Mouse (Mus musculus) brown adipose tissue, adult 24 weeks (tissue): ENCODE measurements at regions not wholly inside any gene's neighbourhood (a gene's known extent, or its start where the extent isn't known, plus 50 kb on each side); places are given as distances from the start of the nearest gene placed in this dataset.

ENCODE experiments used
- H3K27ac ChIP-seq: fragments of 200-500 bp; replicated peaks from 2 replicates; pipeline ENCODE4 v1.5.1; 2012; ENCODE audit warnings: low read depth, mild to moderate bottlenecking, low read length
- H3K4me1 ChIP-seq: fragments of 200-500 bp; 2 replicates; pipeline ENCODE4 v1.6.1; 2012; ENCODE audit warnings: low read length, mixed read lengths; ENCODE audit not compliant: control insufficient read depth, insufficient read depth, insufficient read length
- H3K4me3 ChIP-seq: fragments of 200-500 bp; 2 replicates; pipeline ENCODE4 v1.5.1; 2012; ENCODE audit warnings: low read depth, mild to moderate bottlenecking, low read length, moderate library complexity; ENCODE audit not compliant: insufficient read depth

- no peak overlapping the region for H3K27ac ChIP-seq
- no peak overlapping the region for H3K4me3 ChIP-seq
- 0 out of 2 replicates have a peak, but pooled peaks cover 2% of the 10 kb centered on the region for H3K4me1 ChIP-seq
These were observed 406.8 kb downstream of the Gja1 start for GRCm38 (mm10) chr10:56783941-56784340.

GRCm38 (mm10) chr10:56788081-56788480 lies 411.0 kb downstream of the Gja1 start:
- Histone ChIP-seq H3K4me3 (no peak overlapping the region), H3K4me1 (0 out of 2 replicates have a peak, but pooled peaks cover 2% of the 10 kb centered on the region), H3K27ac (no peak overlapping the region)

- no peak overlapping the region for H3K27ac ChIP-seq
- H3K4me1 ChIP-seq: 0 out of 2 replicates have a peak, but pooled peaks cover 2% of the 10 kb centered on the region
- H3K4me3 ChIP-seq: no peak overlapping the region
These were observed 415.9 kb downstream of the Gja1 start for GRCm38 (mm10) chr10:56793074-56793473.

- H3K4me3 ChIP-seq: no peak overlapping the region
- H3K4me1 ChIP-seq: no peaks in the 10 kb centered on the region
- no peak overlapping the region for H3K27ac ChIP-seq
These were observed 418.3 kb downstream of the Gja1 start for GRCm38 (mm10) chr10:56795396-56795795.

GRCm38 (mm10) chr10:56799307-56799706 lies 422.2 kb downstream of the Gja1 start:
- Histone ChIP-seq H3K4me3 (no peak overlapping the region), H3K4me1 (no peaks in the 10 kb centered on the region), H3K27ac (no peak overlapping the region)

GRCm38 (mm10) chr10:56799745-56800144 lies 422.6 kb downstream of the Gja1 start:
- H3K27ac ChIP-seq: no peak overlapping the region
- no peaks in the 10 kb centered on the region for H3K4me1 ChIP-seq
- H3K4me3 ChIP-seq: no peak overlapping the region

GRCm38 (mm10) chr10:56809006-56809405 lies 431.9 kb downstream of the Gja1 start:
- no peak overlapping the region for H3K27ac ChIP-seq
- no peaks in the 10 kb centered on the region for H3K4me1 ChIP-seq
- no peak overlapping the region for H3K4me3 ChIP-seq

GRCm38 (mm10) chr10:56822158-56822557 lies 445.0 kb downstream of the Gja1 start:
- no peaks in the 10 kb centered on the region for H3K4me1 ChIP-seq
- no peak overlapping the region for H3K4me3 ChIP-seq
- no peak overlapping the region for H3K27ac ChIP-seq

GRCm38 (mm10) chr10:56831331-56831730 lies 454.2 kb downstream of the Gja1 start:
- no peaks in the 10 kb centered on the region for H3K4me1 ChIP-seq
- H3K4me3 ChIP-seq: no peak overlapping the region
- peak overlapping the region; percentile 55; the same call in 1 of the 2 replicates for H3K27ac ChIP-seq

GRCm38 (mm10) chr10:56831966-56832365 lies 454.8 kb downstream of the Gja1 start:
- H3K4me1 ChIP-seq: no peaks in the 10 kb centered on the region; the same call in 1 of the 2 replicates
- no peak overlapping the region for H3K4me3 ChIP-seq
- peak overlapping the region; percentile 94 for H3K27ac ChIP-seq

- H3K4me1 ChIP-seq: peaks cover 2% of the 10 kb centered on the region; the same call in 1 of the 2 replicates
- no peak overlapping the region for H3K27ac ChIP-seq
- no peak overlapping the region for H3K4me3 ChIP-seq
These were observed 459.0 kb downstream of the Gja1 start for GRCm38 (mm10) chr10:56836130-56836529.

- Histone ChIP-seq H3K27ac (0 out of 2 replicates have a peak overlapping the region, but pooled peaks have one; percentile 26), H3K4me1 (peaks cover 2% of the 10 kb centered on the region; the same call in 1 of the 2 replicates), H3K4me3 (no peak overlapping the region)
These were observed 461.9 kb downstream of the Gja1 start for GRCm38 (mm10) chr10:56839006-56839495.

GRCm38 (mm10) chr10:56839545-56839944 lies 462.4 kb downstream of the Gja1 start:
- Histone ChIP-seq H3K4me1 (peaks cover 2% of the 10 kb centered on the region; the same call in 1 of the 2 replicates), H3K4me3 (no peak overlapping the region), H3K27ac (no peak overlapping the region)

- no peak overlapping the region for H3K4me3 ChIP-seq
- H3K27ac ChIP-seq: no peak overlapping the region
- peaks cover 2% of the 10 kb centered on the region; the same call in 1 of the 2 replicates for H3K4me1 ChIP-seq
These were observed 463.6 kb downstream of the Gja1 start for GRCm38 (mm10) chr10:56840732-56841131.

GRCm38 (mm10) chr10:56841486-56841885 lies 464.4 kb downstream of the Gja1 start:
- peaks cover 2% of the 10 kb centered on the region; the same call in 1 of the 2 replicates for H3K4me1 ChIP-seq

GRCm38 (mm10) chr10:56841973-56842372 lies 464.8 kb downstream of the Gja1 start:
- Histone ChIP-seq H3K4me3 (no peak overlapping the region), H3K4me1 (peaks cover 2% of the 10 kb centered on the region; the same call in 1 of the 2 replicates)

More at GRCm38 (mm10) chr10:56841486-56841885, 464.4 kb downstream of the Gja1 start:
- Histone ChIP-seq H3K4me3 (peak overlapping the region; percentile 21; the same call in 1 of the 2 replicates), H3K27ac (peak overlapping the region; percentile 18; the same call in 1 of the 2 replicates)

More at GRCm38 (mm10) chr10:56841973-56842372, 464.8 kb downstream of the Gja1 start:
- H3K27ac ChIP-seq: no peak overlapping the region
